17 mouse cellular contexts compared by ENCODE assay signal in genomic region chr17:45981841-45982240, GRCm38 (mm10). TPM values are rescaled to one million over a fixed set of nuclear protein-coding genes. Genes with fewer than 3 reads are reported as not detected.
DNase-seq lines count a peak whose midpoint lies in the region; ATAC-seq and TF ChIP-seq lines count a peak whose summit lies in the region.
"Had no signal": no experiment of that assay in that cellular context is flagged by ENCODE, and none has a peak within 500 bp of the region (broad histone marks: within the 10 kb centered on the region; RNA-seq: fewer than 3 reads in every experiment).

No protein-coding gene starts in this region.

- 56% methylated on average over 1 of the region's 1 CpGs for WGBS in hindbrain, embryonic 16.5 days
- 86% methylated on average over 1 of the region's 1 CpGs for WGBS in hindbrain, embryonic 12.5 days
- 73% methylated on average over 1 of the region's 1 CpGs for WGBS in midbrain, postnatal 0 days
- WGBS in midbrain, embryonic 10.5 days = 68% methylated on average over 1 of the region's 1 CpGs

- no peaks in the 10 kb centered on the region for H3K4me1 ChIP-seq in hindbrain, embryonic 16.5 days (ENCODE audit: control insufficient read depth, insufficient read depth, low read depth, low read length)
- H3K4me1 ChIP-seq in hindbrain, embryonic 12.5 days = no peaks in the 10 kb centered on the region
- H3K4me1 ChIP-seq in midbrain, postnatal 0 days (ENCODE audit: insufficient read depth, low read length) = no peaks in the 10 kb centered on the region
- no peaks in the 10 kb centered on the region for H3K4me1 ChIP-seq in midbrain, embryonic 10.5 days

- H3K4me2 ChIP-seq in hindbrain, embryonic 16.5 days (ENCODE audit: low read length) = no peak overlapping the region
- H3K4me2 ChIP-seq in hindbrain, embryonic 12.5 days (replicated peaks) = no peak overlapping the region
- H3K4me2 ChIP-seq in midbrain, postnatal 0 days (ENCODE audit: low read depth, low read length, poor library complexity, severe bottlenecking) = no peak overlapping the region
- H3K4me2 ChIP-seq: embryonic facial prominence, embryonic 13.5 days; heart, embryonic 13.5 days had no signal

- no peaks in the 10 kb centered on the region for H3K36me3 ChIP-seq in hindbrain, embryonic 16.5 days (ENCODE audit: control insufficient read depth, insufficient read depth, low read length)
- H3K36me3 ChIP-seq in hindbrain, embryonic 12.5 days = no peaks in the 10 kb centered on the region
- no peaks in the 10 kb centered on the region for H3K36me3 ChIP-seq in midbrain, postnatal 0 days (ENCODE audit: insufficient read depth, low read length)
- H3K36me3 ChIP-seq in midbrain, embryonic 10.5 days = no peaks in the 10 kb centered on the region
- H3K36me3 ChIP-seq: embryonic facial prominence, embryonic 13.5 days; heart, embryonic 13.5 days had no signal

- TF ChIP-seq CTCF in midbrain, postnatal 0 days (IDR thresholded peaks at IDR 0.05) = no peak

- no peak overlapping the region for H3K9ac ChIP-seq in hindbrain, embryonic 16.5 days (ENCODE audit: low read depth, low read length)
- H3K9ac ChIP-seq in hindbrain, embryonic 12.5 days = no peak overlapping the region
- H3K9ac ChIP-seq in midbrain, postnatal 0 days (replicated peaks; ENCODE audit: low read length, poor library complexity, severe bottlenecking) = no peak overlapping the region
- H3K9ac ChIP-seq: embryonic facial prominence, embryonic 13.5 days; heart, embryonic 13.5 days had no signal

- H3K9me3 ChIP-seq in hindbrain, embryonic 16.5 days (ENCODE audit: control insufficient read depth, low read length) = no peaks in the 10 kb centered on the region
- H3K9me3 ChIP-seq in hindbrain, embryonic 12.5 days (replicated peaks) = no peaks in the 10 kb centered on the region
- no peaks in the 10 kb centered on the region for H3K9me3 ChIP-seq in midbrain, postnatal 0 days (ENCODE audit: low read length)
- H3K9me3 ChIP-seq in midbrain, embryonic 10.5 days (replicated peaks) = no peaks in the 10 kb centered on the region
- H3K9me3 ChIP-seq: embryonic facial prominence, embryonic 13.5 days; heart, embryonic 13.5 days had no signal

- no peak overlapping the region for H3K27ac ChIP-seq in hindbrain, embryonic 16.5 days (ENCODE audit: low read depth, low read length)
- H3K27ac ChIP-seq in hindbrain, embryonic 12.5 days = no peak overlapping the region
- no peak overlapping the region for H3K27ac ChIP-seq in midbrain, postnatal 0 days (ENCODE audit: low read depth, low read length)
- H3K27ac ChIP-seq in midbrain, embryonic 10.5 days (replicated peaks) = no peak overlapping the region
- H3K27ac ChIP-seq: embryonic facial prominence, embryonic 13.5 days; gastrocnemius, adult 2 months; heart, embryonic 13.5 days had no signal

- H3K27me3 ChIP-seq in hindbrain, embryonic 16.5 days (replicated peaks; ENCODE audit: control insufficient read depth, insufficient read depth, low read length) = no peaks in the 10 kb centered on the region
- peaks cover under 1% of the 10 kb centered on the region; the same call in 1 of the 2 replicates for H3K27me3 ChIP-seq in hindbrain, embryonic 12.5 days
- no peaks in the 10 kb centered on the region for H3K27me3 ChIP-seq in midbrain, postnatal 0 days (ENCODE audit: insufficient read depth, low read length)
- no peaks in the 10 kb centered on the region for H3K27me3 ChIP-seq in midbrain, embryonic 10.5 days (ENCODE audit: low read depth, poor library complexity, severe bottlenecking)
- H3K27me3 ChIP-seq: embryonic facial prominence, embryonic 13.5 days; heart, embryonic 13.5 days had no signal

- ATAC-seq in hindbrain, embryonic 16.5 days = peak; percentile 30; the same call in 1 of the 2 replicates
- ATAC-seq in hindbrain, embryonic 12.5 days (ENCODE audit: low FRiP score) = no peak
- no peak for ATAC-seq in midbrain, postnatal 0 days (ENCODE audit: low FRiP score)
- ATAC-seq: intestine, embryonic 16.5 days had no signal

- H3K4me3 ChIP-seq in hindbrain, embryonic 16.5 days (ENCODE audit: low read length) = no peak overlapping the region
- H3K4me3 ChIP-seq in hindbrain, embryonic 12.5 days = no peak overlapping the region
- no peak overlapping the region for H3K4me3 ChIP-seq in midbrain, postnatal 0 days (ENCODE audit: low read depth, low read length)
- no peak overlapping the region for H3K4me3 ChIP-seq in midbrain, embryonic 10.5 days
- H3K4me3 ChIP-seq: embryonic facial prominence, embryonic 13.5 days; gastrocnemius, adult 2 months; heart, embryonic 13.5 days had no signal

- peak; percentile 32 to 53 for DNase-seq in cerebellum, postnatal 14 days
- DNase-seq in cerebellum, adult 9-11 months = no peak
- peak; percentile 30 to 34 for DNase-seq in layer of hippocampus, postnatal 10 days (ENCODE audit: low spot score in 2 of 2)
- DNase-seq in layer of hippocampus, postnatal 36 days = no peak
- DNase-seq in midbrain, postnatal 0 days (ENCODE audit: low spot score) = peak; percentile 37
- no peak for DNase-seq in midbrain, embryonic 10.5 days (ENCODE audit: low spot score)
- DNase-seq: adrenal gland, postnatal 10 days; cerebellum, adult 18-20 months; cerebellum, postnatal 36 days; gastrocnemius, adult 2 months; gastrocnemius, postnatal 25 days; heart, postnatal 36 days had no signal

RNA-seq across cellular contexts. Expression of gene Vegfa, which starts 50.3 kb away (rescaled TPM):
- 3.7 and 3.8 TPM in 2 replicates for polyA plus RNA-seq in hindbrain, embryonic 16.5 days (2015; fragmentation: Nextera tagmentation; extraction: Ambion mirVana)
- polyA plus RNA-seq in hindbrain, embryonic 12.5 days (2016; fragmentation: Nextera tagmentation; extraction: Ambion mirVana) = 4.0 and 4.7 TPM in 2 replicates
- 10 to 100 TPM; 92.2 to 97.0 TPM for total RNA-seq in layer of hippocampus, postnatal 10 days (2021)
- 10 to 100 TPM; 68.1 to 99.0 TPM for total RNA-seq in layer of hippocampus, postnatal 36 days (2021)
- 78.6 and 105 TPM in 2 replicates for total RNA-seq in midbrain, postnatal 0 days (2014; rRNA removed)
- polyA plus RNA-seq in midbrain, postnatal 0 days (2015; fragmentation: Nextera tagmentation; extraction: Ambion mirVana) = 2.3 and 3.0 TPM in 2 replicates
- polyA plus RNA-seq in midbrain, embryonic 10.5 days (2016; fragmentation: Nextera tagmentation; extraction: Ambion mirVana) = 2.1 and 2.3 TPM in 2 replicates

Comparison
In these comparisons a context has a peak if more than half of its experiments do, and no peak if none do; other contexts are left out.
1. DNase-seq: peak in cerebellum, postnatal 14 days (2 of 2), layer of hippocampus, postnatal 10 days (2 of 2) and midbrain, postnatal 0 days (single experiment); none in cerebellum, adult 9-11 months (single experiment), layer of hippocampus, postnatal 36 days (0 of 2) and midbrain, embryonic 10.5 days (single experiment).